Mouse (Mus musculus): ENCODE measurements around the gene Bcl3.

GRCm38 (mm10) chr7:19859740-19860139 lies 37.2 kb upstream of the Bcl3 start:
- TF ChIP-seq POLR2A (IDR thresholded peaks at IDR 0.05; ENCODE audit: borderline replicate concordance, control insufficient read depth, low read depth, low read length) (no peak), CTCF (IDR thresholded peaks at IDR 0.05; ENCODE audit: control insufficient read depth, insufficient read depth, low read length) (no peak)

All from bone marrow, adult 2 months (tissue).